9 mouse cellular contexts compared by ENCODE assay signal in the genomic region with DNA sequence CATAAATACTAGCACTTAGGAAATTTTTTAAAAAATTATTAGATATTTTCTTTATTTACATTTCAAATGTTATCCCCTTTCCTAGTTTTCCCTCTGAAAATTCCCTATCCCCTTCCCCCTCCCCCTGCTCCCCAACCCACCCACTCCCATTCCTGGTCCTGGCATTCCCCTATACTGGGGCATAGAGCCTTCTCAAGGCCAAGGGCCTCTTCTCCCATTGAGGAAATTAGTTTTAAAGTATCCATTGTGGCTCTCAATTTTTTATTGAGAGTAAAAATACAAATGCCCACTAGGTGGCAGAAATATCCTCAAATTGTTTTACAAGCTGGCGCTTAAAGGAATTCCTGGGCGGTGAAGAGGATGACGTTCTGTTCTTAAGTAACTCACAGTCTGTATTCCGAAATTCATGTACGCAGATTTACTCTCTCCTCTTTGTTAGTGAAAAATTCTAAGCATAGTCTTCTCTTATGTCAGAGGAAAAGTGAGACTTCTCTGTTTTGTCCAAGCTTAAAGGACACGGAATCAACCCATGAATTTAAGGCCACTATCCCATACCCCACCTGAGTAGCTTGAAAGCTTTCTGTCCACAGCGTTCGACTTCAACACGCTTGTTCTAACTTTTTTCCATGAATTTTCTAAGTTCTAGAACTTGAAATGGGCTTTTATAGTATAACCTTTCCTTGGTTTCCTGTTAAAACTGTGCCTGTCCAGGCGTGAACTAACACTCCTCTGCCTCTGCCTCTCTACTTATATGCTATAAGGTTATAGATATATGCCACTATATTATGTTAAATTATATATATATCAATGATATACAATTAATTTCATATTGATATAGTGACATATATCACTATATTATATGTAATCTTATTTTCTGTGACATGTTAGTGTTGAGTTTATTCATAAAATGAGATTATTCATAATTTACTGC. TPM values are rescaled to one million over a fixed set of nuclear protein-coding genes. Genes with fewer than 3 reads are reported as not detected.
A peak's percentile ranks its signal among the peaks of the same experiment; 100 is the strongest.
DNase-seq lines count a peak whose midpoint lies in the region; ATAC-seq and TF ChIP-seq lines count a peak whose summit lies in the region.
"Had no signal": no experiment of that assay in that cellular context is flagged by ENCODE, and none has a peak within 500 bp of the region (broad histone marks: within the 10 kb centered on the region; RNA-seq: fewer than 3 reads in every experiment).

No protein-coding gene starts in this region.

- intact Hi-C loops in heart, adult 2 months (cut with DNase I): loop anchor here (10.0 kb wide), 1 partner anchor 790 kb away; a partner anchor contains a TSS
- intact Hi-C loops in gastrocnemius, postnatal 14 days (cut with DNase I; ENCODE audit: low total_unique reads): no loop called here

- no peak overlapping the region for H3K4me2 ChIP-seq in neural tube, embryonic 11.5 days (ENCODE audit: low read depth)
- 0 out of 2 replicates have a peak overlapping the region, but pooled peaks have one; percentile 22 for H3K4me2 ChIP-seq in midbrain, embryonic 12.5 days (replicated peaks)

- H3K36me3 ChIP-seq in heart, adult 2 months (ENCODE audit: control insufficient read depth, insufficient read depth, low read length): no peaks in the 10 kb centered on the region
- no peaks in the 10 kb centered on the region for H3K36me3 ChIP-seq in neural tube, embryonic 11.5 days (ENCODE audit: control insufficient read depth, insufficient read depth, low read length)
- H3K36me3 ChIP-seq in midbrain, embryonic 12.5 days: no peaks in the 10 kb centered on the region

- no peaks in the 10 kb centered on the region for H3K9me3 ChIP-seq in neural tube, embryonic 11.5 days (ENCODE audit: control insufficient read depth, low read length)
- no peaks in the 10 kb centered on the region for H3K9me3 ChIP-seq in midbrain, embryonic 12.5 days

- peak; percentile 66; the same call in 1 of the 2 replicates for ATAC-seq in neural tube, embryonic 11.5 days (ENCODE audit: insufficient read depth, low FRiP score, low TSS enrichment)
- peak; percentile 64 for ATAC-seq in midbrain, embryonic 12.5 days (ENCODE audit: low FRiP score, low read depth)

- H3K4me1 ChIP-seq in heart, adult 2 months (ENCODE audit: control insufficient read depth, insufficient read depth, low read length): no peaks in the 10 kb centered on the region
- H3K4me1 ChIP-seq in neural tube, embryonic 11.5 days (ENCODE audit: control insufficient read depth, insufficient read depth, low read length): 0 out of 2 replicates have a peak, but pooled peaks cover under 1% of the 10 kb centered on the region
- H3K4me1 ChIP-seq in midbrain, embryonic 12.5 days: peaks cover 2% of the 10 kb centered on the region

- TF ChIP-seq POLR2A in heart, adult 2 months (IDR thresholded peaks at IDR 0.05; ENCODE audit: insufficient read depth, low read depth, low read length): no peak

- no peak for DNase-seq in heart, adult 2 months
- DNase-seq in heart, postnatal 4 days: no peak
- peak; percentile 39 for DNase-seq in neural tube, embryonic 11.5 days (ENCODE audit: low spot score)
- DNase-seq in neural tube, embryonic 10.5 days (ENCODE audit: extremely low spot score, low spot score): no peak
- peak; percentile 68 for DNase-seq in forelimb bud, embryonic 11.5 days (ENCODE audit: low read depth, low spot score)
- no peak for DNase-seq in spleen, adult 18-20 months
- DNase-seq in gastrocnemius, postnatal 14 days: no peak

- H3K27me3 ChIP-seq in heart, adult 2 months (ENCODE audit: control insufficient read depth, insufficient read depth, low read length): peaks cover under 1% of the 10 kb centered on the region; the same call in 1 of the 2 replicates
- no peaks in the 10 kb centered on the region for H3K27me3 ChIP-seq in neural tube, embryonic 11.5 days (ENCODE audit: control insufficient read depth, insufficient read depth, low read length)
- peaks cover 9% of the 10 kb centered on the region; the same call in 1 of the 2 replicates for H3K27me3 ChIP-seq in midbrain, embryonic 12.5 days

- 37% methylated on average over 10 of the region's 10 CpGs for WGBS in heart, adult 2 months
- WGBS in neural tube, embryonic 11.5 days: 49% methylated on average over 10 of the region's 10 CpGs
- WGBS in midbrain, embryonic 12.5 days: 49% methylated on average over 10 of the region's 10 CpGs

- H3K27ac ChIP-seq in heart, adult 2 months: no peak overlapping the region
- H3K27ac ChIP-seq in neural tube, embryonic 11.5 days (ENCODE audit: low read depth, low read length): no peak overlapping the region
- H3K27ac ChIP-seq in midbrain, embryonic 12.5 days (replicated peaks): no peak overlapping the region

- peak; percentile 65 for TF ChIP-seq CTCF in heart, adult 2 months (IDR thresholded peaks at IDR 0.05)

- no peak overlapping the region for H3K4me3 ChIP-seq in heart, adult 2 months
- H3K4me3 ChIP-seq in neural tube, embryonic 11.5 days (ENCODE audit: low read depth, low read length): no peak overlapping the region
- H3K4me3 ChIP-seq in midbrain, embryonic 12.5 days: no peak overlapping the region

- TF ChIP-seq EP300 in heart, adult 2 months (IDR thresholded peaks at IDR 0.05; ENCODE audit: insufficient read depth, low read depth, low read length): no peak

- H3K79me2 ChIP-seq in heart, adult 2 months (replicated peaks; ENCODE audit: control insufficient read depth, insufficient read depth, low read length): no peaks in the 10 kb centered on the region

- H3K9ac ChIP-seq in heart, adult 2 months (ENCODE audit: low read depth, low read length): no peak overlapping the region
- no peak overlapping the region for H3K9ac ChIP-seq in neural tube, embryonic 11.5 days (ENCODE audit: low read length)
- no peak overlapping the region for H3K9ac ChIP-seq in midbrain, embryonic 12.5 days (replicated peaks)

RNA-seq across cellular contexts. Expression of a gene that starts 4.9 kb away (rescaled TPM):
- total RNA-seq in heart, adult 2 months (2021): not detected
- polyA plus RNA-seq in heart, adult 2 months (2012; rRNA removed): not detected in 2 replicates
- not detected for total RNA-seq in heart, postnatal 4 days (2021)
- 0.90 and 0.95 TPM in 2 replicates for polyA plus RNA-seq in neural tube, embryonic 11.5 days (2014; fragmentation: Nextera tagmentation; extraction: Ambion mirVana)
- 2.6 TPM in 2 replicates for polyA plus RNA-seq in midbrain, embryonic 12.5 days (2016; fragmentation: Nextera tagmentation; extraction: Ambion mirVana)
- not detected for total RNA-seq in gastrocnemius, postnatal 14 days (2021)
- polyA plus RNA-seq: limb, embryonic 11.5 days had no signal

RNA-seq across cellular contexts. Expression of a gene that starts 36.0 kb away (rescaled TPM):
- total RNA-seq in heart, adult 2 months (2021): not detected
- polyA plus RNA-seq in heart, adult 2 months (2012; rRNA removed): 0.06 TPM in 1 of 2 replicates, not detected in the other
- total RNA-seq in heart, postnatal 4 days (2021): not detected
- polyA plus RNA-seq in neural tube, embryonic 11.5 days (2014; fragmentation: Nextera tagmentation; extraction: Ambion mirVana): not detected in 2 replicates
- polyA plus RNA-seq in midbrain, embryonic 12.5 days (2016; fragmentation: Nextera tagmentation; extraction: Ambion mirVana): not detected in 2 replicates
- not detected for total RNA-seq in gastrocnemius, postnatal 14 days (2021)
- polyA plus RNA-seq: limb, embryonic 11.5 days had no signal

Comparison
In these comparisons a context has a peak if more than half of its experiments do, and no peak if none do; other contexts are left out.
1. DNase-seq: peak in neural tube, embryonic 11.5 days (single experiment) and forelimb bud, embryonic 11.5 days (single experiment); none in heart, adult 2 months (0 of 2), heart, postnatal 4 days (single experiment), neural tube, embryonic 10.5 days (single experiment), spleen, adult 18-20 months (0 of 2) and gastrocnemius, postnatal 14 days (single experiment).